Mouse (Mus musculus) forebrain, embryonic 15.5 days (tissue): Measurements from ENCODE around the gene Golm1. TPM values are rescaled to one million over a fixed set of nuclear protein-coding genes. Genes with fewer than 3 reads are reported as not detected.

Experiments
- ATAC-seq: fragments of 200-750 bp; cut with Nextera tagmentation; replicated peaks from 2 replicates; pipeline ENCODE4 v1.8.0; 2017; ENCODE audit warnings: mild to moderate bottlenecking, moderate TSS enrichment, moderate library complexity
- H3K27ac ChIP-seq: fragments of 300-500 bp; sonication (generic); replicated peaks from 2 replicates; pipeline ENCODE4 v1.5.1; 2015; ENCODE audit warnings: mild to moderate bottlenecking, inconsistent platforms
- H3K27me3 ChIP-seq: fragments of 300-500 bp; sonication (generic); 2 replicates; pipeline ENCODE4 v1.6.1; 2015; ENCODE audit warnings: inconsistent platforms
- H3K36me3 ChIP-seq: fragments of 300-500 bp; sonication (generic); 2 replicates; pipeline ENCODE4 v1.6.1; 2015; ENCODE audit warnings: mild to moderate bottlenecking, inconsistent platforms
- H3K4me1 ChIP-seq: fragments of 300-500 bp; sonication (generic); 2 replicates; pipeline ENCODE4 v1.6.1; 2015; ENCODE audit warnings: inconsistent platforms
- H3K4me2 ChIP-seq: fragments of 300-500 bp; sonication (generic); replicated peaks from 2 replicates; pipeline ENCODE4 v1.6.1; 2015; ENCODE audit warnings: mild to moderate bottlenecking, inconsistent platforms
- H3K4me3 ChIP-seq: fragments of 300-500 bp; sonication (generic); 2 replicates; pipeline ENCODE4 v1.5.1; 2015; ENCODE audit warnings: mild to moderate bottlenecking, inconsistent platforms
- H3K9ac ChIP-seq: fragments of 300-500 bp; sonication (generic); replicated peaks from 2 replicates; pipeline ENCODE4 v1.6.1; 2015; ENCODE audit warnings: mild to moderate bottlenecking, inconsistent platforms
- H3K9me3 ChIP-seq: fragments of 300-500 bp; sonication (generic); 2 replicates; pipeline ENCODE4 v1.6.1; 2016; ENCODE audit warnings: inconsistent platforms
- WGBS: fragments of 180-500 bp; shearing (Covaris S2); methylation state at CpG from one replicate; pipeline ENCODE4 v1.1.7; 2015; ENCODE audit warnings: mixed read lengths; 5-methylcytosine and 5-hydroxymethylcytosine counted together
- polyA plus RNA-seq: library from polyadenylated mRNA; unstranded; fragments of >200 nt; fragmentation: Nextera tagmentation; extraction: Ambion mirVana; gene quantifications from 2 replicates; pipeline ENCODE4 v1.2.1, GENCODE M21; 2015

Gene Golm1
- polyA plus RNA-seq, 1 experiment from 2014 or later: 48.6 TPM

GRCm38 (mm10) chr13:59656975-59657388, 18.6 kb downstream of the Golm1 start:
- 0 out of 2 replicates have a peak, but pooled peaks have one; percentile 46 for ATAC-seq

GRCm38 (mm10) chr13:59656316-59656832, 19.2 kb downstream of the Golm1 start:
- Histone ChIP-seq H3K27ac (peak overlapping the region; percentile 83), H3K9ac (no peak overlapping the region), H3K4me2 (no peak overlapping the region), H3K9me3 (no peaks in the 10 kb centered on the region), H3K4me1 (peaks cover 34% of the 10 kb centered on the region), H3K36me3 (peaks cover 8% of the 10 kb centered on the region; the same call in 1 of the 2 replicates), H3K4me3 (no peak overlapping the region), H3K27me3 (no peaks in the 10 kb centered on the region)
- no peak for ATAC-seq
- 75% methylated on average over 10 of the region's 10 CpGs for WGBS

More at GRCm38 (mm10) chr13:59656975-59657388, 18.6 kb downstream of the Golm1 start:
- Histone ChIP-seq H3K9ac (no peak overlapping the region), H3K36me3 (peaks cover 14% of the 10 kb centered on the region; the same call in 1 of the 2 replicates), H3K9me3 (no peaks in the 10 kb centered on the region), H3K27ac (peak overlapping the region; percentile 83), H3K4me1 (peaks cover 33% of the 10 kb centered on the region), H3K27me3 (no peaks in the 10 kb centered on the region), H3K4me2 (no peak overlapping the region), H3K4me3 (no peak overlapping the region)
- under 1% methylated on average over 4 of the region's 4 CpGs for WGBS

GRCm38 (mm10) chr13:59655718-59656315, 19.8 kb downstream of the Golm1 start:
- Histone ChIP-seq H3K27ac (peak overlapping the region; percentile 83), H3K27me3 (no peaks in the 10 kb centered on the region), H3K36me3 (peaks cover 7% of the 10 kb centered on the region; the same call in 1 of the 2 replicates), H3K9ac (no peak overlapping the region), H3K4me1 (peaks cover 34% of the 10 kb centered on the region), H3K4me2 (no peak overlapping the region), H3K9me3 (no peaks in the 10 kb centered on the region), H3K4me3 (no peak overlapping the region)
- 91% methylated on average over 15 of the region's 15 CpGs for WGBS
- no peak for ATAC-seq

- ATAC-seq: no peak
Observed at GRCm38 (mm10) chr13:59654465-59654864, 21.1 kb downstream of the Golm1 start.

GRCm38 (mm10) chr13:59653136-59653535, 22.5 kb downstream of the Golm1 start:
- H3K27ac ChIP-seq: peak overlapping the region; percentile 67
- ATAC-seq: no peak
- peaks cover 17% of the 10 kb centered on the region for H3K36me3 ChIP-seq
- peaks cover 34% of the 10 kb centered on the region for H3K4me1 ChIP-seq
- H3K9ac ChIP-seq: no peak overlapping the region
- no peaks in the 10 kb centered on the region for H3K9me3 ChIP-seq
- no peak overlapping the region for H3K4me2 ChIP-seq
- 69% methylated on average over 3 of the region's 3 CpGs for WGBS
- H3K27me3 ChIP-seq: no peaks in the 10 kb centered on the region
- no peak overlapping the region for H3K4me3 ChIP-seq

More at GRCm38 (mm10) chr13:59654465-59654864, 21.1 kb downstream of the Golm1 start:
- Histone ChIP-seq H3K4me2 (no peak overlapping the region), H3K27ac (no peak overlapping the region), H3K9me3 (no peaks in the 10 kb centered on the region), H3K36me3 (peaks cover 9% of the 10 kb centered on the region; the same call in 1 of the 2 replicates), H3K27me3 (no peaks in the 10 kb centered on the region), H3K9ac (no peak overlapping the region), H3K4me3 (no peak overlapping the region), H3K4me1 (peaks cover 34% of the 10 kb centered on the region)
- WGBS: 92% methylated on average over 5 of the region's 5 CpGs

- 0 out of 2 replicates have a peak, but pooled peaks have one; percentile 44 for ATAC-seq
- Histone ChIP-seq H3K27me3 (no peaks in the 10 kb centered on the region), H3K27ac (peak overlapping the region; percentile 67), H3K9me3 (no peaks in the 10 kb centered on the region), H3K9ac (no peak overlapping the region), H3K4me3 (no peak overlapping the region), H3K4me1 (peaks cover 31% of the 10 kb centered on the region), H3K36me3 (peaks cover 16% of the 10 kb centered on the region), H3K4me2 (no peak overlapping the region)
- WGBS: 32% methylated on average over 5 of the region's 5 CpGs
Observed at GRCm38 (mm10) chr13:59652651-59653050, 23.0 kb downstream of the Golm1 start.

- H3K27me3 ChIP-seq: no peaks in the 10 kb centered on the region
- no peak overlapping the region for H3K4me2 ChIP-seq
- no peak overlapping the region for H3K4me3 ChIP-seq
- H3K4me1 ChIP-seq: peaks cover 17% of the 10 kb centered on the region
- no peaks in the 10 kb centered on the region for H3K9me3 ChIP-seq
- 89% methylated on average over 5 of the region's 5 CpGs for WGBS
- H3K27ac ChIP-seq: no peak overlapping the region
- H3K9ac ChIP-seq: no peak overlapping the region
- ATAC-seq: no peak
- H3K36me3 ChIP-seq: peaks cover 22% of the 10 kb centered on the region
Observed at GRCm38 (mm10) chr13:59649781-59650180, 25.8 kb downstream of the Golm1 start.

- no peak overlapping the region for H3K27ac ChIP-seq
- H3K36me3 ChIP-seq: peaks cover 23% of the 10 kb centered on the region
- WGBS: 91% methylated on average over 6 of the region's 6 CpGs
Observed at GRCm38 (mm10) chr13:59648598-59648997, 27.0 kb downstream of the Golm1 start.

GRCm38 (mm10) chr13:59647484-59647883, 28.1 kb downstream of the Golm1 start:
- H3K27ac ChIP-seq: no peak overlapping the region
- H3K4me2 ChIP-seq: no peak overlapping the region
- H3K9me3 ChIP-seq: no peaks in the 10 kb centered on the region
- 86% methylated on average over 6 of the region's 6 CpGs for WGBS
- ATAC-seq: no peak
- no peak overlapping the region for H3K9ac ChIP-seq
- no peaks in the 10 kb centered on the region for H3K27me3 ChIP-seq
- peaks cover 31% of the 10 kb centered on the region for H3K36me3 ChIP-seq
- peaks cover 6% of the 10 kb centered on the region for H3K4me1 ChIP-seq
- H3K4me3 ChIP-seq: no peak overlapping the region

More at GRCm38 (mm10) chr13:59648598-59648997, 27.0 kb downstream of the Golm1 start:
- Histone ChIP-seq H3K4me1 (peaks cover 17% of the 10 kb centered on the region), H3K27me3 (no peaks in the 10 kb centered on the region), H3K4me2 (no peak overlapping the region), H3K9ac (no peak overlapping the region), H3K9me3 (no peaks in the 10 kb centered on the region), H3K4me3 (no peak overlapping the region)
- no peak for ATAC-seq

- no peak for ATAC-seq
- no peak overlapping the region for H3K4me3 ChIP-seq
- no peak overlapping the region for H3K27ac ChIP-seq
- H3K27me3 ChIP-seq: no peaks in the 10 kb centered on the region
- no peaks in the 10 kb centered on the region for H3K4me1 ChIP-seq
- H3K9ac ChIP-seq: no peak overlapping the region
- H3K4me2 ChIP-seq: no peak overlapping the region
- WGBS: 26% methylated on average over 11 of the region's 11 CpGs
- no peaks in the 10 kb centered on the region for H3K9me3 ChIP-seq
- peaks cover 36% of the 10 kb centered on the region for H3K36me3 ChIP-seq
Observed at GRCm38 (mm10) chr13:59646674-59647244, 28.9 kb downstream of the Golm1 start.

GRCm38 (mm10) chr13:59645491-59645890, 30.1 kb downstream of the Golm1 start:
- Histone ChIP-seq H3K9me3 (no peaks in the 10 kb centered on the region), H3K4me2 (no peak overlapping the region), H3K27ac (no peak overlapping the region), H3K9ac (no peak overlapping the region), H3K36me3 (peaks cover 36% of the 10 kb centered on the region), H3K4me1 (no peaks in the 10 kb centered on the region), H3K4me3 (no peak overlapping the region), H3K27me3 (no peaks in the 10 kb centered on the region)
- no peak for ATAC-seq
- WGBS: 93% methylated on average over 3 of the region's 3 CpGs

- Histone ChIP-seq H3K9me3 (no peaks in the 10 kb centered on the region), H3K27ac (no peak overlapping the region), H3K4me2 (no peak overlapping the region), H3K9ac (no peak overlapping the region), H3K4me3 (no peak overlapping the region), H3K4me1 (no peaks in the 10 kb centered on the region), H3K27me3 (no peaks in the 10 kb centered on the region), H3K36me3 (peaks cover 34% of the 10 kb centered on the region)
- 96% methylated on average over 2 of the region's 2 CpGs for WGBS
- ATAC-seq: no peak
Observed at GRCm38 (mm10) chr13:59642818-59643217, 32.8 kb downstream of the Golm1 start.
